Mouse (Mus musculus): ENCODE measurements at regions not wholly inside any gene's neighbourhood (a gene's known extent, or its start where the extent isn't known, plus 50 kb on each side); places are given as distances from the start of the nearest gene placed in this dataset.

- Histone ChIP-seq H3K4me3 (replicated peaks) (no peak overlapping the region), H3K9ac (replicated peaks) (no peak overlapping the region), H3K36me3 (no peaks in the 10 kb centered on the region), H3K4me1 (replicated peaks) (peaks cover 21% of the 10 kb centered on the region), H3K4me2 (replicated peaks) (0 out of 2 replicates have a peak overlapping the region, but pooled peaks have one; percentile 0), H3K9me3 (no peaks in the 10 kb centered on the region), H3K27me3 (0 out of 2 replicates have a peak, but pooled peaks cover 12% of the 10 kb centered on the region), H3K27ac (no peak overlapping the region)
- 20% methylated on average over 5 of the region's 5 CpGs for WGBS
- no peak for ATAC-seq
Measured at GRCm38 (mm10) chr6:99939382-99939781, 213.2 kb upstream of the Prok2 start.

GRCm38 (mm10) chr6:99938949-99939348 is 212.8 kb upstream of the Prok2 start:
- H3K9ac ChIP-seq (replicated peaks): no peak overlapping the region
- 45% methylated on average over 7 of the region's 7 CpGs for WGBS
- peak; percentile 75 for ATAC-seq
- H3K4me2 ChIP-seq (replicated peaks): 0 out of 2 replicates have a peak overlapping the region, but pooled peaks have one; percentile 0
- H3K4me3 ChIP-seq (replicated peaks): no peak overlapping the region
- H3K4me1 ChIP-seq (replicated peaks): peaks cover 23% of the 10 kb centered on the region
- H3K27me3 ChIP-seq: 0 out of 2 replicates have a peak, but pooled peaks cover 9% of the 10 kb centered on the region
- no peaks in the 10 kb centered on the region for H3K36me3 ChIP-seq
- no peaks in the 10 kb centered on the region for H3K9me3 ChIP-seq
- no peak overlapping the region for H3K27ac ChIP-seq

GRCm38 (mm10) chr6:99936716-99937115 is 210.5 kb upstream of the Prok2 start:
- H3K27ac ChIP-seq: no peak overlapping the region
- no peak overlapping the region for H3K9ac ChIP-seq (replicated peaks)
- H3K27me3 ChIP-seq: 0 out of 2 replicates have a peak, but pooled peaks cover 9% of the 10 kb centered on the region
- H3K9me3 ChIP-seq: no peaks in the 10 kb centered on the region
- peaks cover 23% of the 10 kb centered on the region for H3K4me1 ChIP-seq (replicated peaks)
- no peak overlapping the region for H3K4me3 ChIP-seq (replicated peaks)
- H3K36me3 ChIP-seq: no peaks in the 10 kb centered on the region
- no peak for ATAC-seq
- no peak overlapping the region for H3K4me2 ChIP-seq (replicated peaks)

- ATAC-seq: no peak
Measured at GRCm38 (mm10) chr6:99935373-99935772, 209.2 kb upstream of the Prok2 start.

GRCm38 (mm10) chr6:99934394-99934793 is 208.2 kb upstream of the Prok2 start:
- Histone ChIP-seq H3K27me3 (no peaks in the 10 kb centered on the region), H3K4me3 (replicated peaks) (no peak overlapping the region), H3K9me3 (no peaks in the 10 kb centered on the region), H3K4me1 (replicated peaks) (peaks cover 13% of the 10 kb centered on the region), H3K27ac (no peak overlapping the region), H3K4me2 (replicated peaks) (no peak overlapping the region), H3K9ac (replicated peaks) (no peak overlapping the region), H3K36me3 (no peaks in the 10 kb centered on the region)
- WGBS: 79% methylated on average over 5 of the region's 5 CpGs
- ATAC-seq: no peak

More at GRCm38 (mm10) chr6:99935373-99935772, 209.2 kb upstream of the Prok2 start:
- Histone ChIP-seq H3K4me3 (replicated peaks) (no peak overlapping the region), H3K9me3 (no peaks in the 10 kb centered on the region), H3K4me2 (replicated peaks) (no peak overlapping the region), H3K9ac (replicated peaks) (no peak overlapping the region), H3K36me3 (no peaks in the 10 kb centered on the region), H3K27me3 (0 out of 2 replicates have a peak, but pooled peaks cover 5% of the 10 kb centered on the region), H3K4me1 (replicated peaks) (peaks cover 22% of the 10 kb centered on the region), H3K27ac (no peak overlapping the region)
- 87% methylated on average over 4 of the region's 4 CpGs for WGBS

GRCm38 (mm10) chr6:99933404-99933803 is 207.2 kb upstream of the Prok2 start:
- 81% methylated on average over 5 of the region's 5 CpGs for WGBS
- Histone ChIP-seq H3K4me2 (replicated peaks) (no peak overlapping the region), H3K9ac (replicated peaks) (no peak overlapping the region), H3K4me3 (replicated peaks) (no peak overlapping the region), H3K9me3 (no peaks in the 10 kb centered on the region), H3K27me3 (no peaks in the 10 kb centered on the region), H3K36me3 (no peaks in the 10 kb centered on the region), H3K4me1 (replicated peaks) (peaks cover 3% of the 10 kb centered on the region; the same call in 1 of the 2 replicates), H3K27ac (no peak overlapping the region)
- no peak for ATAC-seq

- H3K4me2 ChIP-seq (replicated peaks): no peak overlapping the region
- H3K4me1 ChIP-seq (replicated peaks): 0 out of 2 replicates have a peak, but pooled peaks cover 2% of the 10 kb centered on the region
- H3K36me3 ChIP-seq: no peaks in the 10 kb centered on the region
- H3K9me3 ChIP-seq: no peaks in the 10 kb centered on the region
- H3K27ac ChIP-seq: no peak overlapping the region
- no peak overlapping the region for H3K4me3 ChIP-seq (replicated peaks)
- WGBS: 53% methylated on average over 2 of the region's 2 CpGs
- ATAC-seq: no peak
- no peak overlapping the region for H3K9ac ChIP-seq (replicated peaks)
- no peaks in the 10 kb centered on the region for H3K27me3 ChIP-seq
Measured at GRCm38 (mm10) chr6:99932923-99933322, 206.7 kb upstream of the Prok2 start.

GRCm38 (mm10) chr6:99932405-99932804 is 206.2 kb upstream of the Prok2 start:
- no peak overlapping the region for H3K4me3 ChIP-seq (replicated peaks)
- H3K27me3 ChIP-seq: no peaks in the 10 kb centered on the region
- no peaks in the 10 kb centered on the region for H3K36me3 ChIP-seq
- 0 out of 2 replicates have a peak, but pooled peaks cover 2% of the 10 kb centered on the region for H3K4me1 ChIP-seq (replicated peaks)
- no peaks in the 10 kb centered on the region for H3K9me3 ChIP-seq
- no peak overlapping the region for H3K27ac ChIP-seq
- no peak overlapping the region for H3K9ac ChIP-seq (replicated peaks)
- no peak for ATAC-seq
- 72% methylated on average over 6 of the region's 6 CpGs for WGBS
- no peak overlapping the region for H3K4me2 ChIP-seq (replicated peaks)

- H3K36me3 ChIP-seq: no peaks in the 10 kb centered on the region
- no peaks in the 10 kb centered on the region for H3K9me3 ChIP-seq
- no peak overlapping the region for H3K9ac ChIP-seq (replicated peaks)
- H3K27me3 ChIP-seq: peaks cover 3% of the 10 kb centered on the region; the same call in 1 of the 2 replicates
- WGBS: 86% methylated on average over 4 of the region's 4 CpGs
- H3K4me3 ChIP-seq (replicated peaks): no peak overlapping the region
- 0 out of 2 replicates have a peak, but pooled peaks cover 2% of the 10 kb centered on the region for H3K4me1 ChIP-seq (replicated peaks)
- H3K4me2 ChIP-seq (replicated peaks): no peak overlapping the region
- ATAC-seq: no peak
- no peak overlapping the region for H3K27ac ChIP-seq
Measured at GRCm38 (mm10) chr6:99931588-99931987, 205.4 kb upstream of the Prok2 start.

- no peak for ATAC-seq
Measured at GRCm38 (mm10) chr6:99930316-99930715, 204.1 kb upstream of the Prok2 start.

GRCm38 (mm10) chr6:99927933-99928555 is 201.9 kb upstream of the Prok2 start:
- Histone ChIP-seq H3K9me3 (no peaks in the 10 kb centered on the region), H3K27me3 (peaks cover 7% of the 10 kb centered on the region; the same call in 1 of the 2 replicates), H3K36me3 (no peaks in the 10 kb centered on the region), H3K4me2 (replicated peaks) (no peak overlapping the region), H3K4me1 (replicated peaks) (no peaks in the 10 kb centered on the region), H3K4me3 (replicated peaks) (no peak overlapping the region), H3K27ac (no peak overlapping the region), H3K9ac (replicated peaks) (no peak overlapping the region)
- 81% methylated on average over 10 of the region's 10 CpGs for WGBS
- ATAC-seq: no peak

More at GRCm38 (mm10) chr6:99930316-99930715, 204.1 kb upstream of the Prok2 start:
- no peak overlapping the region for H3K27ac ChIP-seq
- WGBS: 92% methylated on average over 6 of the region's 6 CpGs
- peaks cover 3% of the 10 kb centered on the region; the same call in 1 of the 2 replicates for H3K27me3 ChIP-seq
- no peak overlapping the region for H3K9ac ChIP-seq (replicated peaks)
- H3K4me2 ChIP-seq (replicated peaks): no peak overlapping the region
- H3K4me1 ChIP-seq (replicated peaks): 0 out of 2 replicates have a peak, but pooled peaks cover 2% of the 10 kb centered on the region
- H3K9me3 ChIP-seq: no peaks in the 10 kb centered on the region
- no peak overlapping the region for H3K4me3 ChIP-seq (replicated peaks)
- no peaks in the 10 kb centered on the region for H3K36me3 ChIP-seq

- no peaks in the 10 kb centered on the region for H3K36me3 ChIP-seq
- H3K4me2 ChIP-seq (replicated peaks): no peak overlapping the region
- H3K4me3 ChIP-seq (replicated peaks): no peak overlapping the region
- H3K9ac ChIP-seq (replicated peaks): no peak overlapping the region
- H3K4me1 ChIP-seq (replicated peaks): no peaks in the 10 kb centered on the region
- peaks cover 7% of the 10 kb centered on the region; the same call in 1 of the 2 replicates for H3K27me3 ChIP-seq
- no peaks in the 10 kb centered on the region for H3K9me3 ChIP-seq
- H3K27ac ChIP-seq: no peak overlapping the region
- 63% methylated on average over 8 of the region's 8 CpGs for WGBS
- ATAC-seq: no peak
Measured at GRCm38 (mm10) chr6:99924181-99924580, 198.0 kb upstream of the Prok2 start.

Measured in midbrain, embryonic 13.5 days (tissue).